Mouse (Mus musculus) hindbrain, embryonic 11.5 days (tissue): ENCODE measurements at regions not wholly inside any gene's neighbourhood (a gene's known extent, or its start where the extent isn't known, plus 50 kb on each side); places are given as distances from the start of the nearest gene placed in this dataset.

ENCODE experiments used
- ATAC-seq: fragments of 200-750 bp; cut with Nextera tagmentation; 2 replicates; pipeline ENCODE4 v1.8.0; 2017; ENCODE audit warnings: mild to moderate bottlenecking, moderate TSS enrichment, moderate library complexity; ENCODE audit not compliant: low FRiP score
- DNase-seq: peaks from one replicate; pipeline ENCODE4 v3.0.0-alpha.2; 2015; ENCODE audit warnings: low spot score
- H3K27ac ChIP-seq: fragments of 300-500 bp; sonication (generic); 2 replicates; pipeline ENCODE4 v1.5.1; 2014; ENCODE audit warnings: mild to moderate bottlenecking, low read depth, low read length
- H3K27me3 ChIP-seq: fragments of 300-500 bp; sonication (generic); 2 replicates; pipeline ENCODE4 v1.6.1; 2014; ENCODE audit warnings: mild to moderate bottlenecking, low read length, moderate library complexity, mixed read lengths; ENCODE audit not compliant: control insufficient read depth, insufficient read depth
- H3K36me3 ChIP-seq: fragments of 300-500 bp; sonication (generic); 2 replicates; pipeline ENCODE4 v1.6.1; 2014; ENCODE audit warnings: mild to moderate bottlenecking, low read length, moderate library complexity, mixed read lengths; ENCODE audit not compliant: control insufficient read depth, insufficient read depth
- H3K4me1 ChIP-seq: fragments of 300-500 bp; sonication (generic); replicated peaks from 2 replicates; pipeline ENCODE4 v1.6.1; 2014; ENCODE audit warnings: low read length, mixed read lengths; ENCODE audit not compliant: control insufficient read depth, insufficient read depth
- H3K4me2 ChIP-seq: fragments of 300-500 bp; sonication (generic); replicated peaks from 2 replicates; pipeline ENCODE4 v1.6.1; 2014; ENCODE audit warnings: mild to moderate bottlenecking, low read depth, low read length
- H3K4me3 ChIP-seq: fragments of 300-500 bp; sonication (generic); 2 replicates; pipeline ENCODE4 v1.5.1; 2014; ENCODE audit warnings: low read depth, low read length
- H3K9ac ChIP-seq: fragments of 300-500 bp; sonication (generic); 2 replicates; pipeline ENCODE4 v1.6.1; 2014; ENCODE audit warnings: low read depth, low read length
- H3K9me3 ChIP-seq: fragments of 300-500 bp; sonication (generic); 2 replicates; pipeline ENCODE4 v1.6.1; 2016; ENCODE audit warnings: low read length; ENCODE audit not compliant: control insufficient read depth
- WGBS: fragments of 180-500 bp; shearing (Covaris S2); extraction: QIAGEN DNeasy Blood & Tissue Kit; methylation state at CpG from one replicate; pipeline ENCODE4 v1.1.7; 2014; 5-methylcytosine and 5-hydroxymethylcytosine counted together

GRCm38 (mm10) chr1:81950140-81950550 lies 282.8 kb upstream of the Gm9747 start:
- DNase-seq = no peak
- 66% methylated on average over 3 of the region's 3 CpGs for WGBS
- no peak overlapping the region for H3K9ac ChIP-seq
- H3K4me3 ChIP-seq = no peak overlapping the region
- no peaks in the 10 kb centered on the region for H3K27me3 ChIP-seq
- no peaks in the 10 kb centered on the region; the same call in 1 of the 2 replicates for H3K4me1 ChIP-seq
- ATAC-seq = no peak
- H3K4me2 ChIP-seq = no peak overlapping the region
- no peaks in the 10 kb centered on the region for H3K36me3 ChIP-seq
- H3K9me3 ChIP-seq = no peaks in the 10 kb centered on the region
- H3K27ac ChIP-seq = no peak overlapping the region

- no peak for ATAC-seq
- no peak overlapping the region for H3K4me2 ChIP-seq
- H3K4me3 ChIP-seq = no peak overlapping the region
- no peaks in the 10 kb centered on the region; the same call in 1 of the 2 replicates for H3K4me1 ChIP-seq
- H3K9ac ChIP-seq = no peak overlapping the region
- 63% methylated on average over 1 of the region's 1 CpGs for WGBS
- H3K36me3 ChIP-seq = no peaks in the 10 kb centered on the region
- H3K27me3 ChIP-seq = no peaks in the 10 kb centered on the region
- H3K27ac ChIP-seq = no peak overlapping the region
- H3K9me3 ChIP-seq = no peaks in the 10 kb centered on the region
- DNase-seq = no peak
Observed at GRCm38 (mm10) chr1:81950853-81951252, 282.1 kb upstream of the Gm9747 start.

- DNase-seq = no peak
- Histone ChIP-seq H3K4me1 (no peaks in the 10 kb centered on the region; the same call in 1 of the 2 replicates), H3K27ac (no peak overlapping the region), H3K9me3 (no peaks in the 10 kb centered on the region), H3K36me3 (no peaks in the 10 kb centered on the region), H3K4me2 (no peak overlapping the region), H3K4me3 (no peak overlapping the region), H3K9ac (no peak overlapping the region), H3K27me3 (no peaks in the 10 kb centered on the region)
- ATAC-seq = no peak
- WGBS = 90% methylated on average over 4 of the region's 4 CpGs
Observed at GRCm38 (mm10) chr1:81951493-81952011, 281.4 kb upstream of the Gm9747 start.

DNA sequence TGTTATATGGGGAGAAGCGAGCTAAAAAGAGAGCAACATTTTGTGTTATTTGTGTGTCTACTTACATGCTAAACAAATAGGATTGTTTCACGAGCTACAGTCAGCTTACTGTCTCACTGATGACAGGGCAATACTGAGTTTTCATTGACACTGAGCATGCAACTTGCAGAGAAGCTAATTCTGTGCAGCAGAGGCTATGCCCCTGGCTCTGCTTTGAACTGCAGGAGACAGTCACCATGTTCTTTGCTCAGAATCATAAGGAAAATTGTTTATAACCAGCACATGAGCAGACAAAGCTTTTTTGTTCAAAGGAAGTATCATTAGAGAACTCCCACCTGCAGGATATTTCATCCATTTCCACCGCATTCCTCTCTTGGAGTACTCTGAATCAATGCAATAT lies 280.8 kb upstream of the Gm9747 start:
- Histone ChIP-seq H3K4me1 (no peaks in the 10 kb centered on the region; the same call in 1 of the 2 replicates), H3K9ac (no peak overlapping the region), H3K27me3 (no peaks in the 10 kb centered on the region), H3K27ac (no peak overlapping the region), H3K4me3 (no peak overlapping the region), H3K36me3 (no peaks in the 10 kb centered on the region), H3K9me3 (no peaks in the 10 kb centered on the region), H3K4me2 (no peak overlapping the region)
- no peak for ATAC-seq
- no peak for DNase-seq
- 84% methylated on average over 3 of the region's 3 CpGs for WGBS

GRCm38 (mm10) chr1:81954507-81954906 lies 278.4 kb upstream of the Gm9747 start:
- Histone ChIP-seq H3K9ac (no peak overlapping the region), H3K36me3 (no peaks in the 10 kb centered on the region), H3K27ac (no peak overlapping the region), H3K9me3 (no peaks in the 10 kb centered on the region), H3K27me3 (no peaks in the 10 kb centered on the region), H3K4me2 (no peak overlapping the region), H3K4me1 (no peaks in the 10 kb centered on the region; the same call in 1 of the 2 replicates), H3K4me3 (no peak overlapping the region)
- ATAC-seq (no peak), DNase-seq (no peak)
- 84% methylated on average over 2 of the region's 2 CpGs for WGBS

DNA sequence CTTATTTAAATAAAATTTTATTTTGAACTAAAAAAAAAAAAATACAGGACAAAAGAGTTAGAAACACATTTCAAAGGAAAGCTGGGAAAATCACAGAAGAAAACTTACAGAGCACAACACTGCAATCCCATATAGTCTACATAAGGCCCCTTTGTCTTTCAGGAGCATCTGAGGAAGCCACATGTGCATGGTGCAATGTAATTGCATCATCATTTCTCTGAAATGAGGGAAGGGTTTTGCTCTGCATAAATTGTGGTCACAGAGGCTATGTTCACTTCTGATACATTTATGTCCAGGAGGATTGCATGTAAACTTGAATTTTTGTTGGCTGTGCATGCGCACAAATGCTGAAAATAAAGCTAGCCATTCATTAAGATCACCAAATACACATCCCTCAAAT lies 265.9 kb upstream of the Gm9747 start:
- Histone ChIP-seq H3K4me1 (no peaks in the 10 kb centered on the region), H3K9me3 (no peaks in the 10 kb centered on the region), H3K4me2 (no peak overlapping the region), H3K36me3 (no peaks in the 10 kb centered on the region), H3K27me3 (no peaks in the 10 kb centered on the region), H3K27ac (no peak overlapping the region), H3K4me3 (no peak overlapping the region), H3K9ac (no peak overlapping the region)
- 95% methylated on average over 1 of the region's 1 CpGs for WGBS
- no peak for ATAC-seq
- no peak for DNase-seq

DNA sequence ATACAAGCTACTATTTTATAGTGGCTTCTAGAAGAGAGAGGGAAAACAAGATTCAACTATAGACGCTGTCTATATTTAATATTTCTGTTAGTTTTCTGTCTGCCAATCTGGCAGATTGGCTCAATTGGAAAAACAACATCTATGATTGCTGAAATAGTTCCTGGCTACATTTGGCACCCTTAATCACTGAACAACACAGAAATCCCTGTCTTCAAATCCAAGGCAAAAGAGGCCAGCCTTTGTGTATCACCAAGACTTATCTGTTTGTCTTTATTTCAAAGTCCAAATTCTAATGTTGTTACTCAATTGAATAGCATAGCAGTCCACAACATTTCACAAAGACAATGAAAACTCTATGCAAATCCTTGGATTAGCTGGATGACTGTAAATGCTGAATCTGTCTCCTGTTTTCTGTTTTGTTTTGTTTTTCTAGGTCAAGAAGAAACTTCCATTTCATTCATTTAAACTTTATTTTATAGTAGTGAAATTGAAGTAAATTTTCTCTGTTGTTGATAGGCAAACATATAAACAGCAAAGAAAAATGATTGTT lies 265.1 kb upstream of the Gm9747 start:
- Histone ChIP-seq H3K27ac (no peak overlapping the region), H3K9ac (no peak overlapping the region), H3K4me3 (no peak overlapping the region), H3K27me3 (no peaks in the 10 kb centered on the region), H3K9me3 (no peaks in the 10 kb centered on the region), H3K4me1 (no peaks in the 10 kb centered on the region), H3K4me2 (no peak overlapping the region), H3K36me3 (no peaks in the 10 kb centered on the region)
- 90% methylated on average over 1 of the region's 1 CpGs for WGBS
- DNase-seq = no peak
- ATAC-seq = no peak

- Histone ChIP-seq H3K9me3 (no peaks in the 10 kb centered on the region), H3K27ac (no peak overlapping the region), H3K4me2 (no peak overlapping the region), H3K4me1 (no peaks in the 10 kb centered on the region), H3K9ac (no peak overlapping the region), H3K36me3 (no peaks in the 10 kb centered on the region), H3K27me3 (no peaks in the 10 kb centered on the region), H3K4me3 (no peak overlapping the region)
- ATAC-seq (no peak), DNase-seq (no peak)
- WGBS = 77% methylated on average over 5 of the region's 5 CpGs
Observed at GRCm38 (mm10) chr1:81972575-81972974, 260.3 kb upstream of the Gm9747 start.

DNA sequence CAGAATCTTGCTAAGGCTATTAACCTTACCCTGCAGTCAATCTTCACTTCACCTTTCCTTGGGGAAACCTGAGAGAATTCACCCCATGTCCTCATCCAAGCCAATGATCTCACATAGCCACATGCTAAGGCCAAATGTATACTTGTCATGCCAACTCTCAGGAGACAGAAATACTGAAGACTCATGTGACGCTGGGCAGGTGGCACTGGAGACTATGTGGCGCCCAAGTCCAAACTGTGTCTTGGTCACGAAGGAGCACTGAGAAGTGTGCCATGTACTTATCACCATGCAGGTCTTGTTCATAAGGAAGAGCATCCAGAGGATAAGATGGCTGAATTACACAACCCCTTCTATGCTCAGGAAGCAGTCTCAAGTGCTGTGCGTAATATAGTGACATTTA lies 259.4 kb upstream of the Gm9747 start:
- Histone ChIP-seq H3K9me3 (no peaks in the 10 kb centered on the region), H3K4me3 (no peak overlapping the region), H3K9ac (no peak overlapping the region), H3K27ac (no peak overlapping the region), H3K36me3 (no peaks in the 10 kb centered on the region), H3K4me1 (no peaks in the 10 kb centered on the region), H3K27me3 (no peaks in the 10 kb centered on the region), H3K4me2 (no peak overlapping the region)
- 94% methylated on average over 4 of the region's 4 CpGs for WGBS
- no peak for ATAC-seq
- DNase-seq = no peak
